In the genomic region with DNA sequence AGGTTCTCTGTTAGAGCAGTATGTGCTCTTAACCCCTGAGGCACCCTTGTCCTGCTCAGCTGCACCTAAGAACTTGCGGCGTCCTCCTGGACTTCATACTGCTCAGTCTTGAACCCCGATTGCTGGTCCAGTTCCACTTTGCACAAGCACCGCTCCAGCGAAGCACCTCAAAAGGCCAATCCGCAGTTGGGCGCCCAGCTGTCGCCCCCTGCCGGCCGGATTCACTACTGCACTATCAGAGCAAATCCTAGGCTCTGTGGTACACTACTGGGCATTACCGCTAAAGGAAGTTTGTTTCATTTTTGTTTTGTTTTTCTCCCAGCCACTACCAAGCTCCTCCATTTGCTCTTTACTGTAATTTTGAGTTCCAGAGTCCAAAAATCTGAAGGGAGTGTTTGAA, we compare ENCODE assay signal across 10 mouse cellular contexts. TPM values are rescaled to one million over a fixed set of nuclear protein-coding genes. Genes with fewer than 3 reads are reported as not detected.
A peak's percentile ranks its signal among the peaks of the same experiment; 100 is the strongest.
DNase-seq lines count a peak whose midpoint lies in the region; ATAC-seq and TF ChIP-seq lines count a peak whose summit lies in the region.
"Had no signal": no experiment of that assay in that cellular context is flagged by ENCODE, and none has a peak within 500 bp of the region (broad histone marks: within the 10 kb centered on the region; RNA-seq: fewer than 3 reads in every experiment).

No protein-coding gene starts in this region.

- ATAC-seq in hindbrain, postnatal 0 days = no peak
- ATAC-seq in hindbrain, embryonic 14.5 days (ENCODE audit: low FRiP score) = no peak
- ATAC-seq: forebrain, embryonic 14.5 days had no signal

- H3K36me3 ChIP-seq in hindbrain, postnatal 0 days (ENCODE audit: insufficient read depth, low read length) = no peaks in the 10 kb centered on the region
- H3K36me3 ChIP-seq in hindbrain, embryonic 14.5 days (replicated peaks; ENCODE audit: control insufficient read depth, insufficient read depth) = no peaks in the 10 kb centered on the region
- no peaks in the 10 kb centered on the region for H3K36me3 ChIP-seq in thymus, adult 2 months (ENCODE audit: control insufficient read depth, insufficient read depth, low read length)

- 0 out of 2 replicates have a peak, but pooled peaks cover 2% of the 10 kb centered on the region for H3K9me3 ChIP-seq in hindbrain, postnatal 0 days (ENCODE audit: low read length)
- H3K9me3 ChIP-seq in hindbrain, embryonic 14.5 days (ENCODE audit: control insufficient read depth, low read length) = 0 out of 2 replicates have a peak, but pooled peaks cover 5% of the 10 kb centered on the region

- TF ChIP-seq POLR2A in thymus, adult 2 months (IDR thresholded peaks at IDR 0.05; ENCODE audit: control insufficient read depth, extremely low read depth, insufficient read depth, low read length, poor library complexity) = no peak
- TF ChIP-seq POLR2A in brain, embryonic 14.5 days (IDR thresholded peaks at IDR 0.05; ENCODE audit: borderline replicate concordance, extremely low read depth, insufficient read depth, insufficient read length, poor library complexity, severe bottlenecking) = no peak

- TF ChIP-seq CTCF in hindbrain, postnatal 0 days (IDR thresholded peaks at IDR 0.05; ENCODE audit: low read depth) = peak; percentile 56
- peak; percentile 74; the same call in 1 of the 2 replicates for TF ChIP-seq CTCF in thymus, adult 2 months (IDR thresholded peaks at IDR 0.05; ENCODE audit: borderline replicate concordance, control insufficient read depth, extremely low read depth, insufficient read depth, low read length, poor library complexity)
- TF ChIP-seq CTCF in brain, embryonic 14.5 days (IDR thresholded peaks at IDR 0.05; ENCODE audit: borderline replicate concordance, extremely low read depth, insufficient read depth, insufficient read length) = peak; percentile 56

- no peak for DNase-seq in hindbrain, postnatal 0 days (ENCODE audit: low spot score)
- no peak for DNase-seq in hindbrain, embryonic 14.5 days (ENCODE audit: low spot score)
- DNase-seq in thymus, adult 2 months = no peak
- DNase-seq in thymus, postnatal 36 days = no peak
- no peak for DNase-seq in brain, embryonic 14.5 days (ENCODE audit: low read depth)
- peak; percentile 13 for DNase-seq in thymus, postnatal 25 days
- DNase-seq in MN1 (ENCODE audit: low spot score) = no peak
- DNase-seq in gastrocnemius, postnatal 25 days = no peak

- no peaks in the 10 kb centered on the region for H3K27me3 ChIP-seq in hindbrain, postnatal 0 days (ENCODE audit: insufficient read depth, low read length)
- no peaks in the 10 kb centered on the region for H3K27me3 ChIP-seq in hindbrain, embryonic 14.5 days (ENCODE audit: control insufficient read depth, insufficient read depth, low read length)
- no peaks in the 10 kb centered on the region for H3K27me3 ChIP-seq in thymus, adult 2 months (ENCODE audit: control insufficient read depth, insufficient read depth, low read length)

- no peaks in the 10 kb centered on the region for H3K4me1 ChIP-seq in hindbrain, postnatal 0 days (ENCODE audit: insufficient read depth, low read length)
- H3K4me1 ChIP-seq in hindbrain, embryonic 14.5 days (replicated peaks; ENCODE audit: control insufficient read depth, insufficient read depth, low read length) = no peaks in the 10 kb centered on the region
- no peaks in the 10 kb centered on the region for H3K4me1 ChIP-seq in thymus, adult 2 months (replicated peaks; ENCODE audit: control insufficient read depth, insufficient read depth, low read length)

- no peak overlapping the region for H3K4me3 ChIP-seq in hindbrain, postnatal 0 days (ENCODE audit: low read length)
- no peak overlapping the region for H3K4me3 ChIP-seq in hindbrain, embryonic 14.5 days (replicated peaks; ENCODE audit: low read length)
- H3K4me3 ChIP-seq in thymus, adult 2 months (ENCODE audit: control insufficient read depth, insufficient read depth, low read length) = no peak overlapping the region

- no peak overlapping the region for H3K9ac ChIP-seq in hindbrain, postnatal 0 days (replicated peaks; ENCODE audit: low read length)
- no peak overlapping the region for H3K9ac ChIP-seq in hindbrain, embryonic 14.5 days

- 47% methylated on average over 11 of the region's 11 CpGs for WGBS in hindbrain, postnatal 0 days
- WGBS in hindbrain, embryonic 14.5 days = 45% methylated on average over 11 of the region's 11 CpGs
- 61% methylated on average over 11 of the region's 11 CpGs for WGBS in thymus, adult 2 months

- H3K4me2 ChIP-seq in hindbrain, postnatal 0 days (ENCODE audit: low read depth, low read length) = no peak overlapping the region
- no peak overlapping the region for H3K4me2 ChIP-seq in hindbrain, embryonic 14.5 days (replicated peaks)

- no peak overlapping the region for H3K27ac ChIP-seq in hindbrain, postnatal 0 days
- no peak overlapping the region for H3K27ac ChIP-seq in hindbrain, embryonic 14.5 days
- no peak overlapping the region for H3K27ac ChIP-seq in thymus, adult 2 months (ENCODE audit: control insufficient read depth, insufficient read depth, low read length)

RNA-seq across cellular contexts. Expression of a gene that starts 36.9 kb away (rescaled TPM):
- total RNA-seq in hindbrain, postnatal 0 days (2014; rRNA removed) = not detected in 2 replicates
- polyA plus RNA-seq in hindbrain, postnatal 0 days (2015; fragmentation: Nextera tagmentation; extraction: Ambion mirVana) = not detected in 2 replicates
- polyA plus RNA-seq in hindbrain, embryonic 14.5 days (2014; fragmentation: Nextera tagmentation; extraction: Ambion mirVana) = not detected in 2 replicates
- polyA plus RNA-seq in thymus, adult 2 months (2012; rRNA removed) = 0.30 and 0.34 TPM in 2 replicates
- not detected in 2 replicates for polyA plus RNA-seq in brain, embryonic 14.5 days (2012; rRNA removed)
- not detected for total RNA-seq in gastrocnemius, postnatal 25 days (2021)
- total RNA-seq: hematopoietic stem cell, adult 5-6 weeks had no signal
- polyA plus RNA-seq: forebrain, embryonic 14.5 days had no signal
